Mouse (Mus musculus): ENCODE measurements around the gene Hnrnpdl. TPM values are rescaled to one million over a fixed set of nuclear protein-coding genes. Genes with fewer than 3 reads are reported as not detected.

Hnrnpdl gene
- polyA plus RNA-seq (2012; rRNA removed) = 76.8 and 125 TPM in 2 replicates

DNA sequence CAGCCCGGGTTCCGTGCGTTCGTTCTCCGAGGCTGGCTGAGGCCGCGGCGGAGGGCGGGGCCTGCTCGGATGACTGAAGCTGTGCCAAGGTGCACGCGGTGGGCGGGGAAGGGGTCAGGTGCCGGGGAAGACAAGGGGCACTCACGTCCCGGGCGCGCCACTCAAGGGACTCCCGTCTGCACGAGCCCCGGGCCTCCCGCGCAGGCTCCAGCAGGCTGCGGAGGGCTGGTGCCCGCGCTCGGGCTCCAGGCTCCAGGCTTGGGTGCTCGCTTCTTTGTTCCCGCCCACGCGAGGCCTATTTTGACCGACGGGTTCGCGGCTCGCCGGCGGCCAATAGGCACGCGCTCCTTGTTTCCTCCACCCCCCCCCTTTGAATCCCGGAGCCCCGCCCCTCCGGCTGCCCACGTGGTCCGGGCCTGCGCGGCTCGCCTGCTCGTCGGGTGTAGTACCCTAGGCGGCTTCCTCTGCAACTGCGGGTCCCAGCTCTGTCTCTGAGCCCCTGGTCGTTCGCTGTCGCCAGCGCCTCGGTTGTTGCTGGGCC, at the start of gene Hnrnpdl, which contains the start of gene Enoph1:
Gene Hnrnpdl (minus strand): TSS at position 63 of the 541 bp plus-strand sequence.
Gene Enoph1 (plus strand): TSS at position 384 of the 541 bp plus-strand sequence.

Other genes with a start within 250 kb of the Hnrnpdl start
- gene Vamp9, start 133.4 kb downstream of the Hnrnpdl start, polyA plus RNA-seq (2012; rRNA removed) = 0.55 TPM in 1 of 2 replicates, not detected in the other
- 72.4 and 118 TPM in 2 replicates for gene Hnrnpd, start 60.7 kb downstream of the Hnrnpdl start, polyA plus RNA-seq (2012; rRNA removed)
- 3.0 and 8.9 TPM in 2 replicates for gene 4930524J08Rik, start 60.6 kb downstream of the Hnrnpdl start, polyA plus RNA-seq (2012; rRNA removed)
- gene Enoph1, start 321 bp upstream of the Hnrnpdl start, polyA plus RNA-seq (2012; rRNA removed) = 46.2 and 49.3 TPM in 2 replicates
- gene Tmem150c, start 120.1 kb upstream of the Hnrnpdl start, polyA plus RNA-seq (2012; rRNA removed) = 1.1 and 1.5 TPM in 2 replicates

All from ovary, adult 2 months (tissue).